Mouse (Mus musculus) thymus, postnatal 14 days (tissue): ENCODE results near the gene Tanc1.
"Not testable (repeated sequence)": the region's sequence is repeated elsewhere in the genome, so short reads cannot be mapped to it uniquely, and the experiment has no call there.

Experiments
- DNase-seq: peaks from one replicate; pipeline ENCODE4 v3.0.0; 2021

The Tanc1 gene

DNA sequence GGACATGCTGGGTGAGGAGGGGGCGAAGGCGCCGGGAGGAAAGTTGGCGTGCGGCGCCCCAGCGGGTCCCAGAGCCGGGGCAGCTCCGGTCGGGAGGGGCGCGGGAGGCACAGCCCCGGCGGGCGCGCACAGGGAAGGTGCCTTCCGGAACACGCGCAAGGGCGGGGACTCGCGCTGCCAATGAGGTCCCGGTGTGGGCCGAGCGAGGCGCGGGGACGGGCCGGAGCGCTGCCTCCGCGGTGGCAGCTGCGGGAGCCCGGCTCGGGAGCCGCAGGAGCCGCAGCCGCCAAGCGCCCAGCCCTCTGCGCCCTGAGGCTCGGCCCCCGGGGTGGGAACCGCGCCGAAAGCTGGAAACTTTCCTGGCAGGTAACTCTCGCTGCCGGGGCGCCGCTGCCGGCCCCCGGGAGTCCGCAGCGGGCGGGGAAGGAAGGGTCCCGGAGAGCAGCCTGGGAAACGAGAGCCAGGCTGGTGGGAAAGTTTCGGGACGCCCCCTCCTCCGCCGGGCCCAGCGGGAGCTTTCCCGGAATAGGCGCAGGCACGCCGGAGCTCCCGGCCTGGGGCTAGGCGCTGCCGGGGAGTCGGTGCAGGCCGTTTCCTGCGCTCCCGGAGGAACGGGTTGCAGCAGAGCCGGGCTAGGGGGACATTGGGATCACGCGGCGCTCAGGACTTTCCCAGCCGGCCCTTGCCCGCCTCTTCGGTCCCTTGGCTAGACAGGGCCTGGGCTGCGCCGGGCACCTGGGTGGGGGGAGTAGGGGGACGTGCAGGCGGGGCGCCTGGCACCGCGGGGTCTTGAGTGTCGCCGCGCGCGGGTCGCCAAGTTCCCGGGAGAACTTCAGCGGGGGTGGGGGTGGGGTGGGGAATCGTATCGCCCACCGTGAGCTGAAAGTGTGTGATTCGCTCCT lies at the start of gene Tanc1:
Gene Tanc1, plus strand, starts transcription at position 212 of the 902 bp plus-strand sequence.
- peak; percentile 88 for DNase-seq

GRCm38 (mm10) chr2:59562215-59562614 lies 49.6 kb upstream of the Tanc1 start:
- no peak for DNase-seq

- no peak for DNase-seq
Observed at GRCm38 (mm10) chr2:59562696-59563095, 49.1 kb upstream of the Tanc1 start.

DNA sequence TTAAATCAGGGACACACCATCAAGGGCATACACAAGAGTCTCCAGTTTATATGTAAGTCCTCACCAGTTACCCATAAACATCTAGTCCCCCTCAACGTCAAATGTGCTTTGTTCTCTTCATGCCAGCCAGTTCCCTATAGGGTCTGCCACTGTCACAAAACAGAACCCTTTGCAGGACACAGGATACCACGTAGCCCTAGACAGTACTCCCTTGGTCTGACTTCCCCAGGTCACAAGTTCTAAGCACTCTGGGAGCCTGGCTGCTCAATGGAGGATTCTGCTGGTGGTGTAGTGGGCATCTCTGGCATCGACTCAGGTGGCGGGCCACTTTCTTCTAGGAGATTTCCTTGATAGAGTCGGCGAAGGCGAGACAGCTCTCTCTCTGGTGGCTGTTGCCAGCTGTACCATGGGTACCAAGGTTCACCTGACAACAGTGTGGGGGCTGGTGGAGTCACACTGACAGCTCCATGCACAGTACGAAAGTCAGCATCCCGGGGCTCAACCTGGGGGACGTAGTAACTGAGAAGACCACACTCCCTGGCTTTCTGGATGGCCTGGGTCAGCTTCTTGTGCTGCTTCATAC lies 47.7 kb upstream of the Tanc1 start:
- DNase-seq: not testable (repeated sequence)

- DNase-seq: no peak
Observed at GRCm38 (mm10) chr2:59564947-59565346, 46.9 kb upstream of the Tanc1 start.

DNA sequence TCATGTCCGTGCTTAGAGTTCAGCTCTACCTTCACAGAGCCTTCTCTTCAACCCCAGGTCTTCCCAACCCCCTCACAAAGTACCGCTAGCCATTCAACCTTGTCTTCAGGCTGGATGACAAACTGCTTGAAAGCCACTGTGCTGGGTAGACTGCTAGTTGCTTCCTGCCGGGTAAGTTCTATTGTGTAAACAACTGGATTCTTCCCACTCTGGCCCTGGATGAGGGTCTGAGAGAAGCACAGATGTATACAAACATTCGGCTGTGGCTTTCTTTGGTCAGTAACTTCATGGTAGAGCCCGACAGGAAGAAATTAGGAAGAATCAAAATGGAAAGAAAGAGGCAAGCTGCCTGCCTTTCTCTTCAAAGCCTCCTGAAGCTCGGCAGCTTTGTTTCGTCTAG lies 30.9 kb upstream of the Tanc1 start:
- no peak for DNase-seq

GRCm38 (mm10) chr2:59583961-59584360 lies 27.9 kb upstream of the Tanc1 start:
- DNase-seq: no peak

DNA sequence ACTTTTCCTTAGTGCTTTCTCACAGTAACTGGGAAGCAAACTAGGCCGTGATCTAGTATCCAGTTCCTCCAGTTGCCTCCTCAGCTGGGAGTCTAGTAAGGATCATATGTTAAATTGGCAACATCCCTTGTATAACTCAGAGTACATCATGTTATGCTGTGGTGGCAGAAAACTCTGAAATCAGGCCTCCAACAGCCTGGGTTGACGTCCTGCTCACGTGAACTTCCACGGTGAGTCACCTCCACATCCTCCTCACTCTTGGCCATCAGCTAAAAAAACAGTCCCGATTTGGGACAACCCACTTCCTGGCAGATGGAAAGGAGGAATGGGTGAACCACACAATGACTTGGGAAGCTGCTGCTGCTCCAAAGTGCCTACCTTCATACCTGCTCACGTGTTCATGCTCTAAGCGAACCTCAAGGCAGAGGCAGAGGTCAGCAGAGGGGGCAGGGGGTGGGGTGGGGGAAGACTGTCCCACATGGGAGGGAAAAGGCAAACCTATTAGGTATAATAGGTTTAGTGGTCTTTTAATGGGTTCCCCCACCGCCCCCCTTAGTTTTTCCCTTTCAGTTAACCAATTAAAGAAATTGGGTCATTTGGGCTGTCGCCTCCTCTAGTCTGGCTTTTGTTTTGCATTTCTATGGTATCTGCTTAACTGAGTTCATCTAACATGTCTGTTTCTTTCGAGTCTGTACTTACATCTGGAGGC lies 24.3 kb upstream of the Tanc1 start:
- no peak for DNase-seq

GRCm38 (mm10) chr2:59588096-59588405 lies 23.8 kb upstream of the Tanc1 start:
- DNase-seq: no peak

DNA sequence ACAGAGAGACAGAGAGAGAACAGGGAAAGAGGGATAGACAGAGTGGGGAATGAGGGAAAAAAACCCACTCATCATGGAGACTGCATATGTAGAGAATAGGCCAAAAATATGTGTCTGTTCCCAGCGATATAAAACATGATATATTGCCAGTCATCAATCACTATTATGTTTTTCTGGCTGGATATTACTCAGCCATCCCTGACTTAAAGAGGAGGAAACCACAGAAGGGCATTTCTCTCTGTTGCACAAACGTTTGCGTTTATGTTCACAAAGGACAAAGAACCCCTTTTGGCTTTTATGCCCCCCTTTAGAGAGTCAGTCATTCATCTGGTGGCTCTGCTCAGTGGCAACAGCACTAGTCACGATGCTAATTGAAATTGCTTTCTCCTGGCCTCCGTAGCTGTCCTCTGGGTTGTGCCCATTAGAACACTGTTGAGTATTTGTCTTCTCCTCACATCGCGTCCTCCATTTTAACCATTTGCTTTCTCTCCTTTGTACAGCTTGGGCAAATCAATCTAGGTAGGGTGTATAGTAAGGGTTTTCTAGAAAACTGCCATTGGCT lies 18.4 kb upstream of the Tanc1 start:
- DNase-seq: no peak

- no peak for DNase-seq
Observed at GRCm38 (mm10) chr2:59594095-59594494, 17.7 kb upstream of the Tanc1 start.

GRCm38 (mm10) chr2:59596545-59596944 lies 15.3 kb upstream of the Tanc1 start:
- DNase-seq: peak; percentile 8

DNA sequence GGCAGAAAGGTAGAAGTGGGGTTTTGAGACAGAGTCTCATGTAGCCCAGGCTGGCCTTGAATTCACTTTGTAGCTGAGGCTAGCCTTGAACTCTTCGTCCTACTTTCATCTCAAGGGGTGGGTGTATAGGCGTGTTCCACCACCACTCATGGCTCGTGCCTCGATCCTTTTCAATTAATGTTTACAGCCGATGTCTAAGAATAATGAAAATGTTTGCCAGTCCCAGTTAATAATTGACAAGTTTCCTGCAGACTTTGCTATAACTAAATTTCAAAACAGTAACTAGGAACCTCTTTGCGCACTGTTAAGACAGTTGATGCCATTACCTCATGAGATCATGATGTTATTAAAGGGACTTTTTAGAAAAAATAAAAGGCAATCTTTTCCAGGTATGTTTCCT lies 13.6 kb upstream of the Tanc1 start:
- DNase-seq: no peak

- no peak for DNase-seq
Observed at GRCm38 (mm10) chr2:59598894-59599293, 12.9 kb upstream of the Tanc1 start.

GRCm38 (mm10) chr2:59599338-59600111 lies 12.3 kb upstream of the Tanc1 start:
- DNase-seq: peak; percentile 8

DNA sequence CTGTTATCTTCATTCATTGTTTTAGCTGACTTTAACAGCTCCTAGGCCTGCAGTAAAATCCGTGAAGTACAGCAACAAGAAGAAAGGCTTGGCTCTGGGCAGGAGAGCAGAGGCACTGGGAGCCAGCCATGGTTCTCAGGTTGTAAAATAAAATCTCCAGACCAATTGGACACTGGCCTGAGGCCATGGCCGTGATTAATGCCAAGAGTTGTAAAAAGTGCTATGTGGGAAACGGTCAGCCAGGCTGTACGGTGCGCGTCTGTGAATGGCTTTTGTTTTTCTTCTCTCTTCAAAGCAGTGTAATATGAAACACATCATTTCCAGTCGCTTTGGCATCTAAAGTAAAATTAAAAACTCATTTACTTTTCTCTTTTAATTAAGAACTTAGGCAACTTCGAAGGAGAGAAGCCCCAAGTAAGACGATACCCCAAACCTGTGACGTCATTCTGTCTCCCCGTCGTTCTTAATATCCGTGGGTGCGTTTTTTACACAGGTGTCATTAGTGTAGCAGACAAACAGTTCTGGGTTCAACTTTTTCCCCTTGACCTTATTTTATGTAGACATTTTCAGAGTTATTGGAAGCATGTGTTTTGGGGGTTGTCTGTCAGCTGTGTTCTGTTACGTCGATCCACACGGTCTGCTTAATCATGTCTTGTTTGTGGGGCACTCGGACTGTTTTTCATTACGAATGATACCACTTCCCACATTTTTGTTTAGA lies 11.6 kb upstream of the Tanc1 start:
- no peak for DNase-seq

DNA sequence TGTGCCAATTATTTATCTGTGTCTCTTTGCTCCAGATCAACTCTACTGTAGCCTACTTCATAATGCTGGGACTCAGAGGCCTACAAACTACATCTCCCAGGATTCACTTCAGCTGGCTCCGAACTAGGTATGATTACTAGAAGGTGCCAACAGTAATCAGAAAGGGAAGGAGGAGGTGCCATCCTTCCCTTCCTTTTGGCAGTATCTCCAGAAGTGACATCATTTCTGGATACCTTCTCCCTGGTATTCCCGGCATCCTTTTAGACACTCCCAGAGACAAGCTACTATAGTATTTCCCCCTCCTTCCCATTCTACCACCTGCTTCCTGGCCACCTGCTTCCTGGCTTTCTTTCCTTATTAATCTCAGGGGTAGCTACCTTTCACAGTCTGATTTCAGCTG lies 10.9 kb upstream of the Tanc1 start:
- DNase-seq: no peak

DNA sequence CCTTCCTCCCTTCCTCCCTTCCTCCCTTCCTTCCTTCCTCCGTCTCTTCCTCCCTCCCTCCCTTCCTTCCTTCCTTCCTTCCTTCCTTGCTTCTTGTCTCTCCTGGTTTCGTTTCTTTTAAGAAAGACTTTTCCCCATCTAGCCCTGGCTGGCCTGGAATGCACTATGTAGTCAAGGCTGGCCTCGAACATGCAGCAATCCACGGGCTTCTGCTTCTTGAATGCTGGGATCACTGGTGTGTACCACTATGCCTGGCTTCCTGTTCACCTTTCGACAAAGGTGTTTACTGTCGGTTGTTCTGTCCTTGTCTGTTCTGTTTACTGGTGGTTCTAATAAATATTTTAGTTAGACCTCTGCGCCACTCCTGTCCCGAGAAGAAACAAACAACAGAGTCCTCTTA lies 10.4 kb upstream of the Tanc1 start:
- DNase-seq: no peak

GRCm38 (mm10) chr2:59608958-59609357 lies 2.9 kb upstream of the Tanc1 start:
- DNase-seq: no peak

- DNase-seq: no peak
Observed at GRCm38 (mm10) chr2:59611216-59611810, 529 bp upstream of the Tanc1 start.

- DNase-seq: peak; percentile 24
Observed at GRCm38 (mm10) chr2:59612733-59613473, 1.1 kb downstream of the Tanc1 start.
